Comparison of ENCODE assay signal across 17 mouse cellular contexts in genomic region chr3:28467148-28467754, GRCm38 (mm10).
DNase-seq lines count a peak whose midpoint lies in the region; ATAC-seq and TF ChIP-seq lines count a peak whose summit lies in the region.
"Had no signal": no experiment of that assay in that cellular context is flagged by ENCODE, and none has a peak within 500 bp of the region (broad histone marks: within the 10 kb centered on the region; RNA-seq: fewer than 3 reads in every experiment).

No protein-coding gene starts in this region.

- no peak overlapping the region for H3K27ac ChIP-seq in forebrain, embryonic 14.5 days (ENCODE audit: low read depth, low read length)
- no peak overlapping the region for H3K27ac ChIP-seq in forebrain, embryonic 12.5 days
- peak overlapping the region; percentile 75 for H3K27ac ChIP-seq in layer of hippocampus, adult 2 months
- no peak overlapping the region for H3K27ac ChIP-seq in midbrain, embryonic 15.5 days
- H3K27ac ChIP-seq: hindbrain, postnatal 0 days; limb, embryonic 15.5 days; neural tube, embryonic 12.5 days had no signal

- DNase-seq in forebrain, embryonic 14.5 days (ENCODE audit: low spot score), result peak; percentile 68
- DNase-seq in layer of hippocampus, adult 2 months (ENCODE audit: low spot score in 2 of 2), result peak; percentile 30 to 66
- DNase-seq in layer of hippocampus, postnatal 36 days, result no peak
- DNase-seq in brain, embryonic 18.5 days (ENCODE audit: low read depth, low spot score), result peak; percentile 54
- no peak for DNase-seq in adrenal gland, adult 2 months
- DNase-seq: cerebellum, adult 8-10 months; heart, postnatal 36 days; kidney, adult 8-10 months; lung, postnatal 14 days; thymus, postnatal 25 days had no signal

- TF ChIP-seq CTCF in layer of hippocampus, adult 2 months (conservative IDR thresholded peaks at IDR 0.05), result no peak

- H3K36me3 ChIP-seq in forebrain, embryonic 14.5 days (ENCODE audit: control insufficient read depth, insufficient read depth, low read length), result no peaks in the 10 kb centered on the region
- no peaks in the 10 kb centered on the region for H3K36me3 ChIP-seq in forebrain, embryonic 12.5 days (replicated peaks)
- no peaks in the 10 kb centered on the region for H3K36me3 ChIP-seq in myocyte (ENCODE audit: control insufficient read depth, insufficient read depth)
- no peaks in the 10 kb centered on the region for H3K36me3 ChIP-seq in midbrain, embryonic 15.5 days (replicated peaks)
- H3K36me3 ChIP-seq: heart, embryonic 12.5 days; limb, embryonic 15.5 days; neural tube, embryonic 12.5 days had no signal

- no peak for TF ChIP-seq POLR2A in myocyte (IDR thresholded peaks at IDR 0.05; ENCODE audit: insufficient read length, low read depth)

- H3K4me2 ChIP-seq in forebrain, embryonic 14.5 days (ENCODE audit: low read length), result no peak overlapping the region
- H3K4me2 ChIP-seq in forebrain, embryonic 12.5 days, result no peak overlapping the region
- H3K4me2 ChIP-seq in myocyte (ENCODE audit: low read depth), result peak overlapping the region; percentile 19
- no peak overlapping the region for H3K4me2 ChIP-seq in midbrain, embryonic 15.5 days
- H3K4me2 ChIP-seq: heart, embryonic 12.5 days; limb, embryonic 15.5 days; neural tube, embryonic 12.5 days had no signal

- 55% methylated on average over 1 of the region's 1 CpGs for WGBS in forebrain, embryonic 14.5 days
- WGBS in forebrain, embryonic 12.5 days, result 50% methylated on average over 1 of the region's 1 CpGs
- WGBS in midbrain, embryonic 15.5 days, result 58% methylated on average over 1 of the region's 1 CpGs

- no peak overlapping the region for H3K4me3 ChIP-seq in forebrain, embryonic 14.5 days (ENCODE audit: low read depth, low read length)
- no peak overlapping the region for H3K4me3 ChIP-seq in forebrain, embryonic 12.5 days (replicated peaks)
- H3K4me3 ChIP-seq in layer of hippocampus, adult 2 months, result no peak overlapping the region
- H3K4me3 ChIP-seq in myocyte, result no peak overlapping the region
- no peak overlapping the region for H3K4me3 ChIP-seq in midbrain, embryonic 15.5 days
- H3K4me3 ChIP-seq: heart, embryonic 12.5 days; limb, embryonic 15.5 days; neural tube, embryonic 12.5 days had no signal

- no peak overlapping the region for H3ac ChIP-seq in myocyte (ENCODE audit: control insufficient read depth, insufficient read length)

- no peak overlapping the region for H3K9ac ChIP-seq in forebrain, embryonic 14.5 days (ENCODE audit: low read length)
- no peak overlapping the region for H3K9ac ChIP-seq in forebrain, embryonic 12.5 days
- H3K9ac ChIP-seq in midbrain, embryonic 15.5 days, result no peak overlapping the region
- H3K9ac ChIP-seq: heart, embryonic 12.5 days; limb, embryonic 15.5 days; neural tube, embryonic 12.5 days had no signal

- 0 out of 2 replicates have a peak, but pooled peaks cover 5% of the 10 kb centered on the region for H3K4me1 ChIP-seq in forebrain, embryonic 14.5 days (ENCODE audit: control insufficient read depth, insufficient read depth, low read length)
- no peaks in the 10 kb centered on the region for H3K4me1 ChIP-seq in forebrain, embryonic 12.5 days
- H3K4me1 ChIP-seq in midbrain, embryonic 15.5 days, result no peaks in the 10 kb centered on the region
- H3K4me1 ChIP-seq: limb, embryonic 15.5 days; neural tube, embryonic 12.5 days had no signal

- ATAC-seq in forebrain, embryonic 14.5 days, result peak; percentile 65; the same call in 1 of the 2 replicates
- ATAC-seq in forebrain, embryonic 12.5 days (ENCODE audit: low FRiP score), result no peak
- ATAC-seq in midbrain, embryonic 15.5 days (replicated peaks), result no peak
- ATAC-seq: hindbrain, postnatal 0 days had no signal

- H3K27me3 ChIP-seq in forebrain, embryonic 14.5 days (replicated peaks; ENCODE audit: control insufficient read depth, insufficient read depth, low read length), result no peaks in the 10 kb centered on the region
- no peaks in the 10 kb centered on the region for H3K27me3 ChIP-seq in forebrain, embryonic 12.5 days
- no peaks in the 10 kb centered on the region for H3K27me3 ChIP-seq in myocyte (ENCODE audit: control insufficient read depth, insufficient read depth, insufficient read length)
- H3K27me3 ChIP-seq in midbrain, embryonic 15.5 days (replicated peaks), result no peaks in the 10 kb centered on the region
- H3K27me3 ChIP-seq: heart, embryonic 12.5 days; limb, embryonic 15.5 days; neural tube, embryonic 12.5 days had no signal

- H3K79me2 ChIP-seq in myocyte (ENCODE audit: control insufficient read depth, insufficient read depth), result no peaks in the 10 kb centered on the region

- H3K9me3 ChIP-seq in forebrain, embryonic 14.5 days (replicated peaks; ENCODE audit: control insufficient read depth, low read length), result no peaks in the 10 kb centered on the region
- H3K9me3 ChIP-seq in forebrain, embryonic 12.5 days, result no peaks in the 10 kb centered on the region
- H3K9me3 ChIP-seq in midbrain, embryonic 15.5 days, result no peaks in the 10 kb centered on the region
- H3K9me3 ChIP-seq: heart, embryonic 12.5 days; limb, embryonic 15.5 days; neural tube, embryonic 12.5 days had no signal

TF ChIP-seq in myocyte, 11 proteins besides CTCF, POLR2A, EP300 and RAD21:
- TF ChIP-seq TCF12 (IDR thresholded peaks at IDR 0.05; ENCODE audit: insufficient read depth, poor library complexity, severe bottlenecking) (no peak), SRF (IDR thresholded peaks at IDR 0.05; ENCODE audit: control insufficient read depth, insufficient read length, low read depth) (no peak), MYOG (IDR thresholded peaks at IDR 0.05; ENCODE audit: control insufficient read depth in 1 of 3, insufficient read depth in 1 of 3, insufficient read length in 2 of 3, low read depth in 2 of 3) (no peak), E2F4 (IDR thresholded peaks at IDR 0.05; ENCODE audit: insufficient read depth) (no peak), MYOD1 (IDR thresholded peaks at IDR 0.05; ENCODE audit: control insufficient read depth in 1 of 3, insufficient read length in 2 of 3, low read depth in 2 of 3) (no peak), TCF3 (IDR thresholded peaks at IDR 0.05; ENCODE audit: insufficient read length, low read depth) (no peak), POLR2AphosphoS2 (IDR thresholded peaks at IDR 0.05; ENCODE audit: insufficient read length, low read depth) (no peak), USF1 (IDR thresholded peaks at IDR 0.05; ENCODE audit: low read depth) (no peak)
TF ChIP-seq in myocyte: peak in this region for 0.

Comparison
In these comparisons a context has a peak if more than half of its experiments do, and no peak if none do; other contexts are left out.
1. DNase-seq: peak in forebrain, embryonic 14.5 days (single experiment), layer of hippocampus, adult 2 months (2 of 2) and brain, embryonic 18.5 days (single experiment); none in layer of hippocampus, postnatal 36 days (0 of 2) and adrenal gland, adult 2 months (single experiment).